Mouse (Mus musculus): ENCODE measurements around the gene Enah.

The Enah gene

GRCm38 (mm10) chr1:181872639-181873038 is 147.2 kb downstream of the Enah start:
- DNase-seq: no peak

GRCm38 (mm10) chr1:181866429-181867280 is 153.1 kb downstream of the Enah start:
- no peak for DNase-seq

DNA sequence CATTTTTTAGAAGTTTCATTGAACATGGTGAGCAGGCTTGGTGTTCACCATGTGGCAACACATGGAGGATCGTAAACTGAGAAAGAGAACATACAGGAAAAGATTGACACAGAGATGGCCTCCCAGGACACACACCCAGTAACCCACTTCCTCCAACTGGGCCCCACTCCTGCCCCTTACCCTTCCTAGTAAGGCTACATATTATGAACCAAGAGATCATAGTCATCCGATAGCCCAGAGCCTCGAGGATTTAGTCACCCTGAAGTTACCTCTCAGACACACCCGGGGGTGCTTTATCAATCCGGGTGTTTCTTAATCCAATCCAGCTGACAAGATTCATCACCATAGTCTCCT is 153.9 kb downstream of the Enah start:
- no peak for DNase-seq

DNA sequence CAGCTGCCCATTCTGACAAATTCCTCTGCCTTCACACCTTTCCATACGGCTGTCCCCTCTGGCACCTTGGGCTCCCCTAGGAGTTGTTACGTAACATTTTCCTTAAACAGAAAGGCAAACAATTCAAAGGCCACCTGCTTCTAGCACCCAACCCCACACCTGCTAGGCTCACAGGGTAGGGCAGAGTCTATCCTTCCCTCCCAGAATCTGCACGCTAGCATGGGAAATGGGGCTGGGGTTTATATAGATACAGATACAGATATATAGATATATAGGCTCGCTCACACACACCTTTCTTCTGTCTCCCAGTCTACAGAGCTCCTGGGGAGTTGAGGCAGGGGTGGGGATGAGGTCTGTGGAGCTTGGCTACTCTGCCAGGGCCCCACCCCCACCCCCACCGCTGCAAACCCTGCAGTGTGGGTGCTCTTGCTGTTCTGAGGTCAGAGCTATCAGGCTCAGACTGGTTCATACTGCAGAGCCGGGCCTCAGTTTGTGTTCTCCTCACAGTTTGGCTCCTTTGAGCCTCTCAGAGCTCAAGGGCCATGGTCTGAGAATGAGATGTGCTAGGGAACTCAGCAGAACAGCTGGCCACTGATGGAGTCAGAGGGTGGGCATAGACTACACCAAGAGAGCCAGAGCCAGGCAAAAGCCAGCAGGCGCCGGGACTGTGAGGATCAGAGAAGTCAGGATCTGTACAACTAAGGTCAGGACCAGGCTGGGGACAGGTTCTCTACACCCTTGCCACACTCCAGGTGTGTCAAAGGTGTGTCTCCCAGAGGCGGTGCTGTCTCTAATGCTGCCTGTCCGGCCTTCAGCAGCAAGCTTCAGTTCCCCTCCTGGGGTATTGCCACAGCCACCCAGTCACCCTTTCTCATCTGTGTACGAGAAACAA is 154.6 kb downstream of the Enah start:
- no peak for DNase-seq

DNA sequence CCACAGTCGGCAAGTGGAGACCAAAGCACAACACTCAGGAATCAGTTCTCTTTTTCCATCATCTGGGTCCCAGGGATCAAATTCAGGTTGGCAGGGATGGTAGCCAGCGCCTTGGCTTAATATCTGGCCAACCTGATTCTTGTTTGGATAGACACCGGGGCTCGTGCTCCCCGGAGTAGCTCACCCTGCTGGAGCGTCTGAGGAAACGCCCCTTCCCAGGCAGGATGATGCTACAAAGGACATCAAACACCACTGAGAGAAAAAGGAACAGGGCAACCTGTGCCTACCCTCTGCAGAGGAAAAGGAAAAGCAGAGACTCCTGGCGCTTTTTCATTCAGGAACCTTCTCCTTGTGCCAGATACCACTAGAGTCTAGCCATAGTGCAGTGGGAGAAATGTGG is 156.4 kb downstream of the Enah start:
- DNase-seq: no peak

DNA sequence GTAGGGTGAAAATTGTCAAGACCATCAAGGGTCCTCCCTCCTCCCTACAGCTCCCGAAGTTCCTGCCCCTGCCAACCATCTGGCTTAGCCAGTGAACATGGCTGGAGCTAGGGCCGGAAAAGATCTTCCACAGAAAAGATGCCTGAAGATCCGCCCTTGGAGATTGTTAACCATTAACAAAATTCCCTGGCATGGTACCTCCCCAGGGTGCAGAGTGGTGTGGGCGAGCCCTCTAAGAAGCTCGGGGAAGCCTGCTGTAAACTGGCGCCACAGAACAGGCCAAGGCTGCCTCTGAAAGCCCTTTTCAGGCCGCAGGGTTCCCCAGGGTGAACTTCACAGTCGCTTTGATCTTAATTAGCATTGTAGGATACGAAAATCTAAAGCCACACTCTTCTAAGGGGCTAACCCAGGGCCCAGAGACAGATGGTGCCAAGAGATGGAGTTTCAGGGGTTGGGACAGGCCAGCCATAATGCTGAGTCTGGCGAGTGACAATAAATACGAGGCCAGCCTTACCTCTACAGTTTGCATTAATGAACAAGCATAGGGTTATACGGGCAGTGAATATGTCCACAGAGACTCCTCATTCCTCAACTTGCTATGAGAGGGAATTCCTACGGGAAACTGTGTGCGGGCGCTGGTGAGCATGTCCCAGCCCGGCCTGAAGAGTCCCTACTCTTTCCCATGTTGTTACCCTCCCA is 157.0 kb downstream of the Enah start:
- DNase-seq: no peak

DNA sequence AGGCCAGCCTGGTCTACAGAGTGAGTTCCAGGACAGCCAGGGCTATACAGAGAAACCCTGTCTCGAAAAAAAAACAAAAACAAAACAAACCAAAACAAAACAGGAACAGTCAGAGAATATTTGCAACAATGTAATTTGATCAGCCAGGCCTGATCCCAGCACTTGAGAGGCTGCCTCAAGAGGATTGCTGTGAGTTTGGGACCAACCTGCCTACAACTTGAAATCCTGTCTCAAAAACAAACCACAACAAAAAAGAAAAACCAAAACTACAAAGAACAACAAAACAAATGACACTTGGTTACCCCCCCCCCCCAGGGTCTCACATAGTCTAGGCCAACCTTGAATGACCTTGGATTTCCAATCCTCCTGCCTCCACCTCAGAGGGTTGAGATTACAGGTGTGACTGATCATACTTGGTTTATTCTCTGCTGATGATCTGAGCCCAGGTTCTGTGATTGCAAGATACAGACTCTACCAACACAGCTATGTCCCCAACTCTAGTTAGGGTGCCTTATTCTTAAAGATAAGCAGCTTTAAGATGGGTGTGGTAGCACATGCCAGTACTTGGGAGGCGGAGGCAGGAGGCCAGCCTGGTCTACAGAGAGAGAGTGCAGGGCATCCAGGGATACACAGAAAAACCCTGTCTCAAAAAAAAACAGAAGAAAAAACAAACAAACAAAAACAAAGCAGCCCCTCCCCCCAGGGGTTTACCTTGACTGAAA is 158.4 kb downstream of the Enah start:
- DNase-seq: no peak

DNA sequence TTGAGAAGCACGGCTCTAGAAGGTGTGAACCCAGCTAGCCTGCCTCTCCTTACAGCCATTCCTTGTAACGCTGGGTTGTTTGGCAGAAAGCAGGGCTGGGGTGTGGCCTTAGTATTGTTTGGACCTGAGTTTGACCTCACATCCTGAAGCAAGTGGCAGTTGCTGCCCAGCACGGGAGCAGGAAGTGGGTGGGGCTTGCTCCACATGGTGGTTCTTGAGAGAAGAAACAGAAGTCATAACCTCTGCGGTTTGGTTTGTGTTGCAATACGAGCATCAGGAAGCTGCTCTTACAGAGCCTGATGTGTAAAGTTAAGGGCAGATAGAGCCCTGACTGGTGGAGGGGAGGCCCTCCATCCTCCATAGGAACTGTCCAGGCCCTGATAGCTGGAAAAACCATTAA is 159.1 kb downstream of the Enah start:
- peak; percentile 88 for DNase-seq

- no peak for DNase-seq
Observed at GRCm38 (mm10) chr1:181856329-181856728, 163.5 kb downstream of the Enah start.

DNA sequence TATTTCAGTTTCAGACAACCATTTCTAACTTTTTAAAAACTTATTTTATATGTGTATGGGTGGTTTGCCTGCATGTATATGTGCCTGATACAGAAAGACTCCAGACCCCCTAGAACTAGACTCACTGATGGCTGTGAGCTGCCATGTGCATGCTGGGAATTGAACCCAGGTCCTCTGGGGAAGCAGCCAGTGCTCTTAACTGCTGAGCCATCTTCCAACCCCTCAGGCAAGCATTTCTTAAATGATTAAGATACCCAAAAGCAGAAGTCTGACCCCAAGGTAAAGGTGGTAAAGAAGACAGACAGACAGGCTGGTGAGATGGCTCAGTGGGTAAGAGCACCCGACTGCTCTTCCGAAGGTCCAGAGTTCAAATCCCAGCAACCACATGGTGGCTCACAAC is 165.0 kb downstream of the Enah start:
- no peak for DNase-seq

DNA sequence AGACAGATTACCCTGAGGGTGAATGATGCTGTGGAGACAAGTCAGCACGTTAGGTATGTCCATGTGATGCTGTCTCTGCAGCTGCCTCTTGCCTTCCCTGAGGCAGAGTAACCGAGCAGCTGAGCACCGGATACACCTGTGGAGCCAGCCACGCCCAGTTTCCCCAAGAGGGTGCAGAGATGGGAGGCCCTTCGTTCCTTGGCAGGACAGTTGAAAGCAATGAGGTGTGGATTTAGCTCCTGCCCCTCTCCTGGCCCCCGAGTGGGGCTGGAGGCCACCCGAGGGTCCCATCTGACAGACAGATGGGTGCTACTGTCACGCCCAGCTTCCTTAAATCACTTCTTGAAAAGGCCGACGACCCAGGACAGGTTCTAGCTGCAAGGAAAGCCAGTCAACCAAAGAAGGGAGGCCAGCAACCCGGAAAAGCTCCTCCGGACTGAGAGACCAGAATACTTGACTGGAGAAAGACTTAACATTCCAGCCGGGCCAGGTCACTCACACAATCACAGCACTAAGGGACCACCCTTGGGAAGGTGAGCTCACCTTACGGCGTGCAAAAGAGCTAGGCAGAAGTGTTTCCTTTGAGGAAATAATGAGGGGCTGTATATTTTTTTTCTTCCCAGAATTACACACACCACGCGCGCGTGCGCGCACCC is 166.6 kb downstream of the Enah start:
- DNase-seq: peak; percentile 66

- peak; percentile 36 for DNase-seq
Observed at GRCm38 (mm10) chr1:181852466-181852865, 167.3 kb downstream of the Enah start.

- peak; percentile 63 for DNase-seq
Observed at GRCm38 (mm10) chr1:181851521-181852310, 168.1 kb downstream of the Enah start.

- no peak for DNase-seq
Observed at GRCm38 (mm10) chr1:181850441-181850840, 169.3 kb downstream of the Enah start.

- DNase-seq: no peak
Observed at GRCm38 (mm10) chr1:181848210-181848609, 171.6 kb downstream of the Enah start.

GRCm38 (mm10) chr1:181847396-181847795 is 172.4 kb downstream of the Enah start:
- no peak for DNase-seq
